Mouse (Mus musculus) stomach, embryonic 14.5 days (tissue): ENCODE results near the gene Pptc7. TPM values are rescaled to one million over a fixed set of nuclear protein-coding genes. Genes with fewer than 3 reads are reported as not detected.

Experiments used
- polyA plus RNA-seq: library from polyadenylated mRNA; unstranded; fragments of >200 nt; fragmentation: Nextera tagmentation; extraction: Ambion mirVana; gene quantifications from 2 replicates; pipeline ENCODE4 v1.2.1, GENCODE M21; 2014

The Pptc7 gene
- polyA plus RNA-seq, 1 experiment from 2014 or later: 11.3 TPM

Other genes starting within 250 kb of the Pptc7 start
- gene Cux2, start 234.3 kb upstream of the Pptc7 start, polyA plus RNA-seq: 9.0 and 9.6 TPM in 2 replicates
- 1.7 and 2.3 TPM in 2 replicates for gene Myl2, start 183.4 kb upstream of the Pptc7 start, polyA plus RNA-seq
- gene Ccdc63, start 143.5 kb upstream of the Pptc7 start, polyA plus RNA-seq: not detected in 2 replicates
- 221 and 234 TPM in 2 replicates for gene Ppp1cc, start 126.1 kb upstream of the Pptc7 start, polyA plus RNA-seq
- 6.2 and 6.3 TPM in 2 replicates for gene Hvcn1, start 77.6 kb upstream of the Pptc7 start, polyA plus RNA-seq
- gene Tctn1, start 19.9 kb upstream of the Pptc7 start, polyA plus RNA-seq: 6.5 and 8.2 TPM in 2 replicates
- 13.0 and 15.3 TPM in 2 replicates for gene Rad9b, start 69.9 kb downstream of the Pptc7 start, polyA plus RNA-seq
- gene Vps29, start 70.0 kb downstream of the Pptc7 start, polyA plus RNA-seq: 209 and 221 TPM in 2 replicates
- 65.7 and 67.0 TPM in 2 replicates for gene Gpn3, start 87.5 kb downstream of the Pptc7 start, polyA plus RNA-seq
- 62.9 and 64.7 TPM in 2 replicates for gene Fam216a, start 88.0 kb downstream of the Pptc7 start, polyA plus RNA-seq
- 43.4 and 49.9 TPM in 2 replicates for gene Arpc3, start 107.5 kb downstream of the Pptc7 start, polyA plus RNA-seq
- gene Anapc7, start 137.3 kb downstream of the Pptc7 start, polyA plus RNA-seq: 23.3 and 29.4 TPM in 2 replicates
- gene Atp2a2, start 217.9 kb downstream of the Pptc7 start, polyA plus RNA-seq: 36.7 and 40.0 TPM in 2 replicates